Mouse (Mus musculus) left cerebral cortex, adult 18-20 months (tissue): ENCODE measurements around the gene Cd302. TPM values are rescaled to one million over a fixed set of nuclear protein-coding genes. Genes with fewer than 3 reads are reported as not detected.

Experiments used
- total RNA-seq, 2 experiments: library from RNA; stranded (reverse); gene quantifications; 2 replicates each; pipeline ENCODE4 v1.2.3; 2021

The Cd302 gene
- total RNA-seq, 2 experiments from 2014 or later: 20.2 to 20.6 TPM

Other genes starting within 250 kb of the Cd302 start
- gene Baz2b, start 74.6 kb downstream of the Cd302 start, total RNA-seq: 10 to 100 TPM; 55.3 to 56.7 TPM
- 10 to 100 TPM; 58.4 to 63.5 TPM for gene March7, start 74.6 kb downstream of the Cd302 start, total RNA-seq
- under 1 TPM; 0.56 to 0.63 TPM for gene Ly75, start 98.8 kb upstream of the Cd302 start, total RNA-seq